Mouse (Mus musculus) layer of hippocampus, postnatal 36 days (tissue): Measurements from ENCODE around the gene Tbc1d14. TPM values are rescaled to one million over a fixed set of nuclear protein-coding genes. Genes with fewer than 3 reads are reported as not detected.
A peak's percentile ranks its signal among the peaks of the same experiment; 100 is the strongest.

ENCODE experiments used
- DNase-seq, 2 experiments: peaks; one replicate each; pipeline ENCODE4 v3.0.0; 2022
- total RNA-seq, 2 experiments: library from RNA; stranded (reverse); gene quantifications; 2 replicates each; pipeline ENCODE4 v1.2.3; 2021

Gene Tbc1d14
- total RNA-seq, 2 experiments from 2014 or later, result 88.6 to 95.7 TPM

DNA sequence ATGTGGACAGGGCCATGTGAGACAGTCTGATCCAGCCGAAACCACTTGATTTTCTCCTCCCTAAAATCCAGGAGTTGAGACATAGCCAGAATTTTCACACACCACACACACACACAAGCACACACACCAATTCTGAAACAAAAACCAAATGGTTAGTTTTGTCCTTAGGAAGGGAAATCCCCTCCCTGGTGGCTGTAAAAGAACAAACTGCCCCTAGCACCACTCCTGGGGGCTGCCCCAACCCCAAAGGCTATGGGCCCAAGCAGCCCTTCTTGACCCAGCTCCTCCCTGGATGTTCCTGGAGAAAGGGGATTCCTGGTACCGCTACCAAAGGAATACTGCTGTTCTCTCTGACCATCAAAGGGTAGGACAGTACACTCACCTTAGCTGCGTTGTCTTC is 16.6 kb downstream of the Tbc1d14 start:
- no peak for DNase-seq

DNA sequence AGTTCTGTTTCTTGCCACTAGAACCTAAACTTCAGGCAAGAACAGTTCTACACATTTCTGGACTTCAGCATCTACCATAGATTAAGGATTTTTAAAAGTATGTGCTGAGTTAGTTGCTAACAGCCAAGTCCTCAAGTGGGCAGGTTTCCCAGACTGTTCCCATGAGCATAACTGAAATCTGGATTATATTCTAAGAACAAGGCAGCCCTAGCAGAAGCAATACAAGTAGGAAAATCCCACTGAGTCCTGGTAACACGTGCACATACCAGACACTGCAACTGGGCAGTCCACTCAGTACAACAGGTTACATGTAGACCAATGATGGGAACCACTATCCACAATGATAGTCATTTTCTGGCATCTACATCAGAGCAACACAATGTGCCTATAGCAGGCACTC is 17.3 kb downstream of the Tbc1d14 start:
- DNase-seq, result no peak

DNA sequence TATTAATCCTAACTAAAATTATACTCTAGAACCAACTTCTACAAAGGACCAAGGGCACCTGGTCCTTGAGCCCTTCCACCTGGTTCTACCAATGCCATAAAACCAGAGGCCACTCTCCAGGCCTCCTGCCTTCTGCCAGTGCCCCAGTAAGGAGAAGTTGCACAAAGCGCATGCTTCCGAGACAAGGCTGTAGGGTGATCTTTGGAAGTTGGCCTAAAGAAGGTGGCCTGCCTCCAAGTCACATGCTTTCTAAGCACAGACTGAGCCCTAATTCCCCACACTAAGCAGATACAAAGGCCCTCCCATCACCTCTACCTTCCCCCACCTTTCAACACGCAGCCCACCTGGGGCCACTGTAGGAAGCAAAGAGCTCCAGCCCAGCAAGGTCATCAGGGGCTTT is 17.8 kb downstream of the Tbc1d14 start:
- DNase-seq, result no peak

DNA sequence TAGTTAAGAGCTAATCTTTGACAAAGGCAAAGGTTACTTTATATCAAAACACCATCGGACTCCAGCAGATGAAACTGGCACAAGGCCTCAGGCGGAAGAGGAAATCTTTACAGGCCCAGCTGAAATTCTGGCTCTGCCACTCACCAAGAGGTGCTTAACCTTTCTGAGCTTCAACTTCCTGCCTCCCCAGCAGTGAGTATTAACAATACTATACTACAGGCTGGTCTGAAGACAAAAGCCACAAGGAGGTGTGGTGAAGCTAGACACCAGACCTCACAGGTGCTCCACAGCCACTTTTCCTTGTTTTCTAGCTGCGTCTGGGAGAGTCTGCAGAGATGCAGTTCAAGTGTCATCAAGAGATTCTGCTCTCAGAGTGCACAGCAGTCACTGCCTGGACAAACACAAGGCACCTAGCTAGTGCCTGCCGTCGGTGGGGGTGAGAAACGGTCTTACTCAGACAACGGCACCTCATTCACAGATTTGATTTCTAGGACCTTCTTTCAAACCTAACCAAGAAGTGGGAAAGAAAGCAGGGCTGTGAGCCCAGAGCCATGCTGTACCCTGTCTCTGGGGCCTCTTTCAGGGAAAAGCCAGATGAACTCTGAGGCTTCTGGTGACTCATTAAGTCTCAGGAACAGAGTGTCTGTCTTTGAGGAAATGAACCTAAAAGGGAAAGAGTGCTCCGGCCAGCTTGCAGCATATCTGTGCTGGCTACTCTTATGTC is 18.8 kb downstream of the Tbc1d14 start:
- no peak for DNase-seq

DNA sequence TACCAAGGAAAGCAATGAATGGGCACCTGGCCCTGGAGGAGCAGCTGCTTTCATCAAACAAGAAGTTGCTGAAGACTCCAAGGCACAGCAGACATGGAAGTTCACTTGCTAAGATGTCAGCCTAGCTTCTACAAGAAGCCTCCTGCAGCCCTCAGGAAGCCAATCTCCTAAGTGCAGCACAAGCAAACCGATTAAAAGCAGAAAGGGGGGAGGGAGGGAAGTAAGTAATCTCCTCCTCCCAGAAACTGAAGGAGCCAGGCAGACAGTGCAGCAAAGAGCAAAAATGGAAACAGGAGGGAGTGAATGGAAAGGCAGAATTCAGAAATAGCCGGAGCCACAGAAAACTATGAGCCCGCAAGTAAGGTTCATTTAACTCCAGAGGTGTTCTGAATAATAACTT is 19.7 kb downstream of the Tbc1d14 start:
- DNase-seq, result no peak

DNA sequence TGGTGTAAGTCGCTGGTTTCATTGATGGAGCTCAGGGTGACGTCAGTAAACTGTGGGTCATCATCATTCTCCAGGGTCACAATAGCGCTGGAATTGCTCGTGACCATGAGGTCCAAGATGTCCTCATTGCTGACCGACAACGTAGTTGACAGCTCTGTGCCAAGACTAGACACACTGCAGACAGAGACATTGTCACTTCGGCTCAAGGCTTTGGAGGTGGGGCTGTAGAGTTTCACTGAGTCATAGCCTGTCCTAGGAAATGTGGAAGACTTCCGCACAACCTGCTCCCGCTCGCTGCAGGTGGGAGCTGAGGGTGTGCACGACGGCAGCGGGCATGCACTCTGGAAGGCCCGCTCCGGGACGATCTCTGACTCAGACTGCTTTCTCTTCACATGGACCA is 21.7 kb downstream of the Tbc1d14 start:
- DNase-seq, result no peak

DNA sequence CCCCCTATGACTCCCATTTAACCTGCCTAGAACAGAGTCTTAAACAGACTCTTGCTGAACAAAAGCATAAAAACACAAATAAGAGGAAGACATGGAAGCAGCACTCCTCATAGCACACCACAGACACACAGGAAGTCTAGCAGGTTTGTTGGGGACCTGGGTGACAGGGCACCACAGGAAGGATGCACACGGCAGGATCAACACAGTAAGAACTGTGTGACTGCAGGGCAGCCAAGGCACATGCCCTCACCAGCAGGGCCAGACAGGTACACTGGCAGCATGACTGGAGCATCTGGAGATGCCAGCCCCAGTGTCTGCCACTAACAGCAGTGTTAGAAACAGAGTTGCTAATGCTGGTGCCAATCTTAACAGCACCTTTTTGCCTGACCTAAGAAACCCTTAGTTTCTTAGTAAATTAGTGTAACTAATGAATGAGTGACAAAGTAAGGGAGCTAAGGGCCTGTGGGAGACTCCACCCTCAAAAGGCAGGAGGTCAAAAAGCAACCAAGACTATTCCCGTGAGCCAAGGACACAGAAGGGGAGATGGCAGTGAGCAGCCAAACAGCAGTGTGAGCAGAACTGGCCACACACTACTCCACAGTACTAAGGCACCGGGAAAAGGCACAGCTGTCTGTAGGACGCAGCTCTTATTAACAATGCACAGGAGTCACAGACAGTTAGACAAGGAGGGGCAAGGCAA is 22.4 kb downstream of the Tbc1d14 start:
- no peak for DNase-seq

DNA sequence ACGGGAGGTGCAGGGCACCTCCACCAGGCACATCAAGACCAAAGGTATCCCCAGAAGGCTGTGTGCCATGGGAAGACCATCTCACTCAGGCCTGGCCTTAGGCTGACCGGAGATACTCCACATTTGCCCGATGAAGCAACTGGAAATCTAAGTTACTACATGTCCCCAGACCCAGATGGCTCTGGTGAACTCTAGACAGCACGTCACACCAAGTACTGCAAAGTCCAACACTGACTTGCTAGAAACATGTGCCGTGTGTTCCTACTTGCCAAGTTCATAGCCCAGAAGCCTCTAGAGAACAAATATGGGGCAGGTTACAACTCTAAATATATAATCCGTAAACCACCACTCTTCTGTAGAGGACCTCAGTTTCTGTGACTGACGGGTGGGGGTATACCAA is 23.0 kb downstream of the Tbc1d14 start:
- DNase-seq, result no peak

DNA sequence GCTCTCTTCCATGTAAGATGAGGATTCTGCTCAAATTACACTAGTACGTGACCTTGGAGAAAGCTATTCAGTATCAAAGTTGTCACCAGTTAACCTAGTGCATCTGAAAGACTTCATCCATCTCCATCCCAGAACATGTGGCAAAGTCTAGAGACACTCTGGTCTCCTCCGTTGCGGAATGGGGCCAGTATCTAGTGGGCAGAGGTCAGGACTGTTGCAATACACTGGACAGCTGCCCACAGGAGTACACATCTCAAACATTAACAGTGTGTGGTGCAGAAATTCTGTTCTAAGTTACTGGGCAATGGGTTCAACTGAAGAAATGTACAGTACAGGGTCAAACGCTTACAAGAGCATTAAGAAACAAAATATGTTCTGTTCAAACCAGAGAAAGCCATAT is 25.0 kb downstream of the Tbc1d14 start:
- DNase-seq, result no peak

DNA sequence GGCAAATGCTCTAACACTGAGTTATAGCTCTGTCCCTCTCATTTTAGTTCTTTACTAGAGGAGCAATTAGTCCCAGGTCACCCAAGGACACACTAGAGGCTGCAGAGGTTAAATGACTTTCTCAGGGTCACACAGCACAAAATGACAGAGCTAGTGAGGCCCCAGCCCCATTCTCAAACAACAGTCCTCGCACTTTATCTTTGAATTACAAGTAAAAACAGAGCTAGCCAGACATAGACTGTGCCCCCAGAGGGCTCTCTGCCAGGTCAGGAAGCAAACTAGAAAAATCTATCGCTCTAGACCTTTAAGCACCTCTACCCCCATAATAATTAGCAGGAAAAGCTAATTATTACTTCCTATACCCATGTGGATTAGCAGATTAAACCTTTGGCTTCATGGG is 25.4 kb downstream of the Tbc1d14 start:
- no peak for DNase-seq

DNA sequence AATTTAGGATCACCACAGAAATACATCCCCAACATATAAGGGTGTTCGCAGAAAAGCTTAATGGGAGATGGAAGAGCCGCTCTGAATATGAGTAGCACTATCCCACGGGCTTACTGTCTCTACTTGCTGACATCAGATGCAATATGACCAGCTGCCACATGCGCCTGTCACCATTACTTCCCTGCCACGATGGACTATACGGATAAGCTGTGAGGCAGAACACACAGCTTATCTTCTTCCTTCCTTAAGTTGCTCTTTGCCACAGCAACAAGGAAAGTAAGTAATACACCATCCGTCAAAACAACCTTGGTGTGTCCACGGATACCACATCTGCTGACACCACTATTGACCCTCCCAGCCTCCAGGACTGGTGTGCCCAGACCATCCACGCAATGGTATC is 28.5 kb downstream of the Tbc1d14 start:
- no peak for DNase-seq

DNA sequence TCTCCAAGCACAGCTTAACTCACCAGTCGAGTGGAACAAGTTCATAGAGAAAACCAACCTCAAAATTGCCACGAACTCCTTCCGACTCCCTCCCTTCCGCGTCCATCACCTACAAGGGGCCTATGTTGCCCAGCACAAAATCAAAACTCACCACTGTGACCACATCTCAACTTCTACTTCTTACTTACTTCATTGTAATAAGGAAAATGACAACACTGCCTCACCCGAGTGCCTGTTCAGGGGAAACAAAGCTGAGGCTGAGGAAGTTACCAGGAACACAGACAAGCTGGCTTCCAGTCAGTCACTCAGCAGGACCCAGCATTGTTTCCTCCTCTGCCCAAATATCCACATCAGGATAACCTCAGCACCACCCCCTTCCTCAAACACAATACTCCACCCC is 29.3 kb downstream of the Tbc1d14 start:
- no peak for DNase-seq

DNA sequence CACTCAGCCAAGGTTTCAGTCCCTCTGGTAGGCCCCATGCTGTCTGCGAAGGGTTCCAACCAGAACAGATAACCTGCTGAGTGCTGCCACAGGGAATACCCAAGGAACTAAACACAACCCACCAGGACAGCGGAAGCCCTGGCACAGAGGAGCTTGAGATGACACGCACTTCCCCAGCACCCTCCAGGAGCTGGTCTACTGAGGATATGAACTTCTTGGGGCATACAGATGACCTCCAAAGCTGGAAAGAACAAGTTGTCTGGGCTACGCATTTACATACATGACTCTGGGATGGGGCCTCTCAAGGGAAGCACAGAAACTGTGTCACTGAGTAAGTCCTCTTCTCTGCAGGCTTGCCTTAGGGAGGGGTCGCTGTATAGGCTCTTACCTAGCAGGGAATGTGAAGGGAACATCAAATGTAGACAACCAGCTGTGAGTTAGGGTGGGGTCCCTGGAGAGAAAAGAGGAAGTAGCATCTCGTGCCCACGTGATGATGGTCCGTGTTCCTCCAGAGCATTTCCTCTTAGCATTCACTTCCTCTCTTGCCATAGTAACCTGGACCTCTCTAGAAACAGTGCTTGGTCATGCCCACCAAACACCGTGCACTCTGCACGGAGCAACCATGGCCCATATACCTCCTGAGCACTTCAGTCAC is 30.2 kb downstream of the Tbc1d14 start:
- no peak for DNase-seq

DNA sequence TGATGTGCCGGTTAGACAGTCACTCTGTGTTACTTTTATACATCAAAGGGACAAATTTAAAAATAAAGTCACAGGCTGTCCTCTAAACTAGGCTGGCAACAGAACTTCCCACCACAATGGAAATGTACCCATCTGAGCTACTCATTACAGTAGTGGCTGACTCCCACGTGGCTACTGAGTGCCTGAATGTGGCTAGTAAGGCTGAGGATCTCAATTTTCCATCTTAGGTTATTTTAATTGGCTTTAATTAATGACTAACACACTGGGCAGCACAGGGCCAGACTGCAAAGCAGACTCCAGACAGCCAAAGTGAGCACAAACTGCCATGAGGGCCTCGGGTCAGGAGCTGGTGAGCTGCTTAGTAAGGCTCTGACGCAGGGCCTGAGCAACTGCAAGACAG is 31.6 kb downstream of the Tbc1d14 start:
- peak; percentile 34 to 36 for DNase-seq

DNA sequence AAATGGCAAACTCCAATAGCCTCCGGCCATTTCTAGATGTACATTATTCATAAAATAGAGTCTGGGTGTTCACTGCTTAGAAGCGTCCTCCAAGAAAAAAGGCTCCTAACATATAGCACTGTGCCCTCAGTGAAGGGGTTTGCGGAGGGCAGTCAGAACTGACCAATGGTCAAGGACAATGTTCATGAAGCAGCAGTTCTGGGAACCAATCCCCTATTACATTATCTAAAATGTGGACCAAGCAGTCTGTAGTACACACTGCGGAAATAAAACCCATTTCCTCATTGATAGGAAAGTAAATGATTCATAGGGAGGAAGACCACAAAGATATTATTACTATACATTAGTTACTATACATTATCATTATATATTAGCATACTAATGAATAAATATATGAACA is 32.6 kb downstream of the Tbc1d14 start:
- no peak for DNase-seq

DNA sequence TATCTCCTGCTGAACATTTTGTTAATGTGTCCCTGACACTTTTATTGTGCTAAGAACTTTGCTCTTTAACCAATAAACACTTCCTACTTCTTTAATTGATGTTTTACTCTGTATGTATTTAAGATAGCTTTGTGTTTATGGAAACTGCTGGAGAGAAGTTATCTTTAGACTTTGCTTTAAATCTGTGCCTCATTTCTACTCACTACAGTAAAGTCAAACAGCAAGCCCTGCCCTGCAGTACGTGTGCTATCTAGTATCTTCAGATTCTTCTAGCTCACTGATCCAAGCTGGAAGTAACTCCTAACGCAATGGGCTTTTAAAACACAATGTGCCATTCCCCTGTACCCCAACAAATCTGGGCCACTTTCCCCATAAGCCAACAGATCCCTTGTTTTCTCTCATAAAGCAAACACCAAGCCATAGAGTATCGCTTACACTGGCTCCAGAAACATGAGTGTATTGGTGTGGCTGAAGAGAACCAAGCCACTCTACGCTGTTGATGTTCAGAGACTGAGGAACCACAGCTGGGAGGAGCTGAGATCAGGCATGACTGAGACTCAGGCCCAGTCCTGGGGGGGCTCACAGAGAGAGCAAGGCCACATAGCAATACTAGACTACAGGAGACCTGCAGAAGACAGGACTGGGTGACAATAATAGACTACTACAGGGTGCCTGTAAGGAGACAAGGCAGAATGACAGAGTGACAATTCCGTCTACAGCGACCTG is 33.4 kb downstream of the Tbc1d14 start:
- no peak for DNase-seq

DNA sequence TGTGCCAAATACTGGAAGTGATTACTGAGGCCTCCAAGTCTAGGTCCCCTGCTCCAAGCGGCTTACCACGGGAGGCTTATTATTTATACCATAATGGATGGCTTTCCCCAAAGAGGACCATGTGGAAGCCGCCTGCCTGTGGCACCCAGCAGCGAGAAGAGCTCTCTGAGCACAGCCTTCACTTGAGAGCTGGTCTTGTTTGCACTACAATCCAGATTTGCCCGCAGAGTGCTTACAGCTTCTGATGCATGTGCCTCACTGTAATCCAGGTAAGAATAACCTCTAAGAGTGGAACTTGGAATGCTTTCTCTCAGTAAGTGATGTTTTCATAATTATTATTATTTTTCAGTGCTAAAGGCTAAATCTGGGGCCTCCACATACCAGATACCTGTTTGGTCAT is 34.0 kb downstream of the Tbc1d14 start:
- DNase-seq, result no peak

DNA sequence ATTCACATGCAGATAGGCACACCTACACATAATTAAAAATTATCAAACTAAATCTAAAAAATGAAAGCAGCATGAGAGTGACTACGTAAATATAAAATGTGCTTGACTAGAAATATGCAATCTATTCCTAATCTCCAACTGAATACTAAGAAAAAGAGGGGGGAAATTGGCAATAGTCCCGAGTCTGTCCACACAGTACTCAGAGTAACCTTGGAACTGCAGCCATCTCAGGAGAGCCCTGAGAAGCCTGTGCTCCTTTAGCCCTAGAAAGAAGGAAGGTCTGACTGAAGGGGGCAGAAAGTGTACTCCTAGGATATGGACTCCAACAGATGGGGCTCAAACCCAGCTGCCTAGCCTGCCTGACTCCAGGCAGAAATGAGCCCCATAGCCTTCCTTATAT is 34.5 kb downstream of the Tbc1d14 start:
- DNase-seq, result no peak

DNA sequence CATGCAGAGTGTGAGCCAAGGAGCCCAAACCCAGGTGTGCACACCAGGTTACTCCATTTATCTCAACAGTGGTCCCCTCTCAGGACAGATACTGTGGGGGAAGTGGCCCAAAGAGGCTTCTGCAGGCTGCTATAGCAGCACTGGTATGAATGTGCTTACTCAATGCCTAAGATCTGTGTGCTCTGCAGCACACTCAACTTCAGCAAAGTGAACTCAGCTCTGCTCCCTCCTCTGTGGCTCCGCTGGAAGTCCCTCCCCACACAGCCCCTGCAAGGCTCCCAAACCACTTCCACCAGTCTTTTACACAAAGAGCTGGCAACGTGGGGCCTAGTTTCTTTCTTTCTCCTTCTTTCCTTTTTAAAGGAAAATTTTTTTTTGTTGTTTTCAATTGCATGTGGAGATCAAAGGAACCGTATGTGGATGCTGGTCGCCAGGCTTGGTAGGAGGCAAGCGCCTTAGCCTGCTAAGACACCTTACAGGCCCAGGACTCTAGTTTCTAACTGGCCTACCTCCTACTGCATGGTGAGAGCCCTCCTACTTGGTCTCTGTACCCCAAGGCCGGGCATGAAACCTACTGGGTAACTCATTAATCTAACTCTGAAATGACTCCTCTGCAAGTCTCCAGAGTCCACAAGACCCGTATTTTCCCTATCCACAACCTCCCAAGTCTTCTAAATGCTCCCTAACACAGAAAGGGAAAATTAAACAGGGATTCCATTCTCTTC is 35.3 kb downstream of the Tbc1d14 start:
- DNase-seq, result no peak

DNA sequence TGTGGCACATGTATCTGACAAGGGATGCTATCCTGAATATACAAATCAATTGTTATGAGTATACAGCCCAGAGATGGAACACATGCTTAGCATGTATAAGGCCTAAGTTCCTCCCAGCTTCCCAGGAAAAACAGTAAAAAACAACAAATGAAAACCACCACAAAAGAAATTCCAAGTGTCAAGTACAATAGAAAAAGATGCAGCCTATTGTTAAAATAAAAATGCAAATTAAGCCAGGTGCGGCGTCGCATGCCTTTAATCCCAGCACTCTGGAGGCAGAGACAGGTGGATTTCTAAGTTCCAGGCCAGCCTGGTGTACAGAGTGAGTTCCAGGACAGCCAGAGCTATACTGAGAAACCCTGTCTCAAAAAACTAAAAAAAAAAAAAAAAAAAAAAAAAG is 36.2 kb downstream of the Tbc1d14 start:
- no peak for DNase-seq

DNA sequence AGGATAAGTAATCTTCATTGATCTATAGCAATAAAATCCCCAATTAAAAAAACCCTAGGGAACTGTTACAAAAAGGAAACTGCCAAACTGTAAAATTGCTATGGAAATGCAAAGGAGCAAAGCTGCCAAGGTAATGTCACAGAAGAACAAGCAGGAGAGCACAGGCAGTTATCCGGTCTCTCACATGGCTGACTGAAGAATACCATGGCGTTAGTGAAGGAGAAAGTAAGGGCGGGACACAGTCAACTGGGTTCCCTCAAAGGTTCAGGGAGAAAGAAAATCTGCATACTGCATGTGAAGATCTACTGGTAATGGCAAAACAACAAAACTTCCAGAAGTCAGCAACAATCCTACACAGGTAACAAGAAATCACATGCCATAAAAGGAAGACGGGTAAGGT is 36.8 kb downstream of the Tbc1d14 start:
- no peak for DNase-seq

DNA sequence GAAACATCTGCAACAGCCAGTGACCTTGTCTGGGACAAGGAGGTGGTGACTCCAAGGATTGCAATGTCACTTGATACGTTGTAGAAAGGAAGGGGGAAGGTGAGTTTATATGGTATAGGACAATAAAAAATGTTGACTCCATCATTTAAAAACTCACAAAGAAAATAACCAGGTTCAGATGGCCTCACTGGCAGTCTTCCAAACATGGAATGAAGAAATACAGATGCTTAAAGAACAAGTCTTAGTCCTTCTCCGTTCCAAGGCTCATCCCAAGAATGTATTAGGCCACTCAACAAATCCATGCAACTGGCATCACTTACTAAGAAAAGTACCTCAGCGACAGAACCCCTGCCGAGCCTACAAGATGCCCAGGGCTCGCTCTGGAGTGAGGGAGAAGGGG is 38.6 kb downstream of the Tbc1d14 start:
- DNase-seq, result no peak

DNA sequence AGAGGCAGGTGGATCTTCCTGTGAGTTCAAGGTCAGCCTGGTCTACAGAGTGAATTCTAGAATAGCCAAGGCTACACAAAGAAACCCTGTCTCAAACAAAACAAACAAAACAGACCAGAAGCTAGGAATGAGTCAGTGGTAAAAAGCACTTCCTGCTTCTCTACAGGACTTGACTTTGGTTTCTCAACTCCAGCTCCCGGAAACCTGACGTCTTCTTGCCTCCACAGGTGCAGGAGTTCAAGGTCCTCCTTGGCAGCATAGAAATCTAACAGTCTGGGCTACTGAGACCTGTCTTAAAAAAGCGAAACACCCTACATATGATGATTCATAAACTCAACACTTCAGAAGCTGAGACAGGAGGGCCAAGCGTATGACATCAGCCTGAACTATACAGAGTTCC is 39.2 kb downstream of the Tbc1d14 start:
- no peak for DNase-seq
